Mouse (Mus musculus) c-Kit-negative CD71-positive TER-119-positive erythroid progenitor cells, embryonic 14.5 days (primary cell): Measurements from ENCODE around the gene Gpc5.
"Not testable (repeated sequence)": the region's sequence is repeated elsewhere in the genome, so short reads cannot be mapped to it uniquely, and the experiment has no call there.

Source experiments
- DNase-seq: peaks from one replicate; pipeline ENCODE4 v3.0.0-alpha.2; 2013; ENCODE audit warnings: low read depth, low spot score

Gene Gpc5

DNA sequence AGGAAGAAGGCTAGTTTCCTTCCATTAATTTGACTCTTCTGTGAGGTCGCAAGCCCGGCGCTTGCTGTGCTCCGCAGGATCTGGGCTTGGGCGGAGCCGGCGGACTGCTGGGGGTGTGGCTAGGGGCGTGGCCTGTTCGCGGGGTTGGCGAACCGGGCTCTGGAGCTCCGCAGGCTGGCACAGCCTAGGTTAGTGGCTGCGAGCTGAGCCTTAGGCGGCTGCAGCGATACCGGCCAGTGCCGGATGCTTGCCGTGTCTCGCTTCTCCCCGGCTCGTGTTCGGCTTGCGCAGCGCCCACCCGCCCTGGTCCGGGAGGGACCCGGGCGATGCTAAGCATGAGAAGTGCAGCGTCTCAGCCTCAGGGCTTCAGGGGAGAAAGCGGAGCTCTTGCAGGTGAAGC is at the start of gene Gpc5:
TSS of gene Gpc5 (plus strand) at position 135 of the 400 bp plus-strand sequence.
- DNase-seq = no peak

GRCm38 (mm10) chr14:115042660-115043059 is 49.4 kb upstream of the Gpc5 start:
- no peak for DNase-seq

- DNase-seq = no peak
Observed at GRCm38 (mm10) chr14:115044016-115044415, 48.0 kb upstream of the Gpc5 start.

DNA sequence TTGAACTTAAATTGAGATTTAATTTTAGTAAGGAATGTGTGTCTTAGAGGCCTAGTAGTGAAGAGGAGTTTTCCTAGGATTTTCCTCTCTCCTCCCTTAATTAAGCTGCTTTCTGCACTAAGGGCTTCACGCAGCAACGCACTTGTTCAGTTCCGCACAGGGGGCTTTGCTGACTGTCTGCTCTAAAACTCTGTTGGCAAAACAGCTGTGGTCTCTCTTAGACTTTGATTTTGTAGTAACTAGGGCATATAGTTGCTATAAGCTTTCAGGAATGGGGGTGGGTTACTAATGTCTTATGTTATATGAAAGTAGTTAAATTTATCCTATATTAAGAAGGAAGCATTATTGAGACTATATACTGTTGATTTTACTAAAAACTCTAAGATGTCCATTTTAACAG is 46.3 kb upstream of the Gpc5 start:
- DNase-seq = no peak

GRCm38 (mm10) chr14:115047316-115047715 is 44.7 kb upstream of the Gpc5 start:
- DNase-seq = no peak

DNA sequence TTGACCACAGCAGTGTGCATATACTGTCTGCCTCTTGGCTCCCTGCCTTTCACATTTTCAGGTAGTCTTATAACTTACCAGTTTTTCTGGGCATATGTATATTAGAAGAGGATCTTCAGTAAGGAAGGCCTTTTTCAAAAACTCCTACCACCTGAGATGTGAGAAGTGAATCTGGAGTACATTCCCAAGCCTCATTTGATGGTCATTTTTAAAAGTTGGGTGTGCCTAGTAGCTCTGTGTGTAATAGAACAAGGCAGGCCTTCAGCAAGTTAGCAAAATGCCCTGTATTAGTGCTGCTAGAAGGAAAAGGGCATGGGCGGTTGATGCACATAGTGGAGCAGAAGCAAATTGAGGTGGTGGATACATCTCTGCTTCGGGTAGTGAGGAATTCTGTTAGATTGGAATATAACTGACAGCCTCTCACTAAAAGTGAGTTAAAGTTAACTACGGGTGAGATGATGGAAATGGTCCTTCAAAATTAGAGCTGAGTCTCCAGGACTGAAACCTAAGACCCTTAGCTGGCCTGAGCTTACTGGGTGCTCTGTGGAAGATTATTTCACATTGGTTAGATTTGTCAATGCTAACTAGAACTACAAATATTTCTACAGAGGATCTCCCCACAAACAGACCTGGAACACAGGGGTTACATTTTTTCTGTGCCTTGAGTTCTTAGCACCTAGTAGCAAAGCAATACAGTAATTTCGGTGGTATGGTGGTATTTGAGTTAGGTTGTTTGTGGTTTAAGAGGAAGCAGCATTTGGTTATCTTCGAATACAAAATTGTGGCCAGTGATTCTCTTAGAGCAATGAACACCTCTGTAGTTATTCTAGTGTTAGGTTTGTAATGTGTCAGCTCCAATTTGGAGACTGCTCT is 43.8 kb upstream of the Gpc5 start:
- no peak for DNase-seq

GRCm38 (mm10) chr14:115048863-115049566 is 43.0 kb upstream of the Gpc5 start:
- no peak for DNase-seq

GRCm38 (mm10) chr14:115049831-115050230 is 42.2 kb upstream of the Gpc5 start:
- no peak for DNase-seq

DNA sequence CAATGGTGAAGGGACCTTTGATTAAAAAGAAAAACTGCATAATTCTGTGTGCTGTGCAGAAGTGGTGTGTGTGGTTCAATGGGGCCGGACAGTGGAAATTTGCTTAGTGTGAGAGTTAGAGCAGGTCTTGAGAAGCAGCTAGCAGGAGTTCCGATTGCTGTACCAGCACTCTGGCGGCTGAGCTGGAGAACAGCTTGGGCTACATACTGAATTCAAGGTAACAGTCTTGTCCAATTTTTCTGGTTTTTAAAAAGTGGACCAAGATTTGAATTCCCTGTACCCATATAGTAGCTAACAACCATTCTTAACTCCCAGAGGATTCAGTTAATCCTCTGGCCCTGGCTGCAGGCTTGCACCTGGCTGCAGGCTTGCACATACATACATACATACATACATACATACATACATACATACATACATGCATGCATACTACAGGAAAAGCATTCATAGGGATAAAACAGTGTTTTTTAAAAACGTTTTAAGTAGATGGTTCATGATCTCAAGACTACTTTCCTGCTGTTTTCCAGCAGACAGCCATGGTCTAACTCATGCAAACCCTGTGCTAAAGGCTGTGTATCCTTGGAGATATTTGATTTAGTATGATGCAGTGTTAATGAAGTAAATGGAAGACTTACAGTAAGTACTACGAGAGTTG is 40.8 kb upstream of the Gpc5 start:
- DNase-seq = no peak

DNA sequence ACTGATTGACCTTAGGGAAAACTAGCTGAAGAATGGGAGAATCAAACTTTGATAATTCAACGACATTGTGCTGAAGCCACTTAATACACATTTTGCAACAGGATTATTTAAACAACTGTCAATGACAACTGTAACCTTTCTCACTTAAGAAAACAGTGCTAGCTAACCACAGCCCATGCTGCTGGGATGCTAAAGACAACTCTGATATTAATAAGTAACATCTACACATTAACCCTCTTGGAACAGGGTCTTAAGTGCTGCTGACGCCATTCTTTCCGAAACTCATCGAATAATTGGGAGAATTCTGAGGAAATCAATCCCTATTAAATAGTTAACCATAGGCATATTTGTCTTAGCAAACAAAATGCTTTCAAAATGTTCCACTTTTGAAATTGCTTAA is 39.6 kb upstream of the Gpc5 start:
- DNase-seq = no peak

DNA sequence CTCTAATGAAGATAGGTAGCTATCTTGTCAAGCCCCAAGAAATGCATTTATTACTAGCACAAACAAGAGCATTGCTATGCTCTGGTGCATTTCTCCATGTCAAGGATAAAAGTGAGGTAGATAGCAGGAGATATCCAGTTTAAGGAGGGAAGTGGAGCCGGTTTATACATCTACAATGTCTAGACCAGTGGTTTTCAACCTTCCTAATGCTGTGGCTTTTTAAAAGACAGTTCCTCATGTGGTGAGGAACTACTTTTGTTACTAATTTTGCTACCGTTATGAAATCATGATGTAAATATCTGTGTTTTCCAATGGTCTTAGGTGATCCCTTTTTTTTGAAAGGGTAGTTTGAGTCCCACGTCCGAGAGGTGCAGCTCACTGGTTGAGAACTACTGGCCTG is 37.8 kb upstream of the Gpc5 start:
- DNase-seq = no peak

DNA sequence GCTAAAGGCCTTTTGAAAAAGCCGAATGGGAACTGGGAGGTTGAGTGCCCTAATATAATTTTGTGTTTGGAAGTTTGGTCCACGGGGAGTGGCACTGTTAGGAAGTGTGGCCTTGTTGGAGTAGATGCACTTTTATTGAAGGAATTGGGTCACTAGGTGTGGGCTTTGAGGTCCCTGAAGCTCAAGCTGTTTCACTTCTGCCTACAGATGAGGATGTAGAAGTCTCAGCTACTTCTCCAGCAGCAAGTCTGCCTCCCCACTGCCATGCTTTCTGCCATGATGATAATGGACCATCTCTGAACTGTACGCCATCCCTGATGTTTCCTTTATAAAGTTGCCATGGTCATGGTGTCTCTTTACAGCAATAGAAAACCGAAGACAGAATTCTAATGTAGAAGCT is 34.5 kb upstream of the Gpc5 start:
- DNase-seq = no peak

GRCm38 (mm10) chr14:115066164-115066563 is 25.9 kb upstream of the Gpc5 start:
- DNase-seq = not testable (repeated sequence)

- no peak for DNase-seq
Observed at GRCm38 (mm10) chr14:115070534-115070933, 21.5 kb upstream of the Gpc5 start.

DNA sequence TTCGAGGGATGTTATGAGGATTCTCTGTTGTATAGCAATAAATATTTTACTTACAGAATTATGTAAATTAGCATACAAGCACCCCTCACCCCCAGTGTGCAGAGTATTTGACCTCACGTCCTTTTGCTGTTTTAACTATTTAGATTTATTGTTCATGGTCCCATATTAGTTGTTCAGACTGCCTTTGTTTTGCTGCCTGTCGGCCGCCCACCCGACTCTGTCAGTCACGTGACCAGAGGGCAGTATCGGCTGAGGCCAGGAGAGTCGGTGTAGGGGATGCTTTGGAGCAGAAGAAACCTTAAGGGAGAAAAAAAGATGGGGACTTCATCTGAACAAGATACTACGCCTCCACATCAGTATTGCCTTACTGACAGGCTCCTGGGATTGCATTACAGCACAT is 14.7 kb upstream of the Gpc5 start:
- DNase-seq = no peak

DNA sequence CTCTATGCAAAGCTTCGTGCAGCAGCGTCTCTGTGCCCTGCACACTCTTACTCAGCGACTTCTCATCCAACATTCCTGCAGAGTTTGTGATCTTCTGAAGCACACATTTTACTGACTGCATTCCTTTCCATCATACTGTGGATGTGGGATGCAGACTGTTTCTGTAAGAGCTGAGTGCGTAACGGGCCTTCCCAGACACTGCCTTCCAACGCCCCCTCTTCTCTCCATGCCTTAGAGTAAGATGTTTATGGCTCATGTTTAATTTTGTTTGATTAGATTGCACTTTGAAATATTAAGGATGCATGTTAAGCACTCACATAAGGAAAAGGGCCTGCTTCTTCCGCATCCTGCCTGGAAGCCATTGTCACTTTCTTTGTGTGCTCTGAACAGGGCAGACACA is 14.0 kb upstream of the Gpc5 start:
- DNase-seq = no peak

GRCm38 (mm10) chr14:115081728-115082502 is 10.1 kb upstream of the Gpc5 start:
- no peak for DNase-seq

DNA sequence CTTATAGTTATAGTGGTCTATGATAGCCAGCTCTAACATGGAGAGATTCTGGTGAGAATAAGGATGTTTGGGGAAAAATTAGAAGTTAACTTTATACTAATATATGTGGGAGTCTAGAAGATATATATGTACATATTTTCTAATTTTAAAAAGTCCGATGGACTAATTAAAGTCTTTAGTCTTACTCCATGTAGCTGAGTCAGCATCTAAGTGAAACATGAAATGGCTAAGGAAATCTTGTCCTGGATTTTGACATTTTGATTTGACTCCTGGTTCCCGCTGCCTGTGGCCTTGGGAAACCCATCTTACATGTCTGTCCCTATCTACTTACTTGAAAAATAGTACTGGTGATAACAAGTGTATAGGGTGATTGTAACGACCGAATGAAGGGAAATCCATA is 1.5 kb upstream of the Gpc5 start:
- no peak for DNase-seq

- no peak for DNase-seq
Observed at GRCm38 (mm10) chr14:115092510-115092909, 495 bp downstream of the Gpc5 start.

- DNase-seq = no peak
Observed at GRCm38 (mm10) chr14:115092952-115093351, 937 bp downstream of the Gpc5 start.

DNA sequence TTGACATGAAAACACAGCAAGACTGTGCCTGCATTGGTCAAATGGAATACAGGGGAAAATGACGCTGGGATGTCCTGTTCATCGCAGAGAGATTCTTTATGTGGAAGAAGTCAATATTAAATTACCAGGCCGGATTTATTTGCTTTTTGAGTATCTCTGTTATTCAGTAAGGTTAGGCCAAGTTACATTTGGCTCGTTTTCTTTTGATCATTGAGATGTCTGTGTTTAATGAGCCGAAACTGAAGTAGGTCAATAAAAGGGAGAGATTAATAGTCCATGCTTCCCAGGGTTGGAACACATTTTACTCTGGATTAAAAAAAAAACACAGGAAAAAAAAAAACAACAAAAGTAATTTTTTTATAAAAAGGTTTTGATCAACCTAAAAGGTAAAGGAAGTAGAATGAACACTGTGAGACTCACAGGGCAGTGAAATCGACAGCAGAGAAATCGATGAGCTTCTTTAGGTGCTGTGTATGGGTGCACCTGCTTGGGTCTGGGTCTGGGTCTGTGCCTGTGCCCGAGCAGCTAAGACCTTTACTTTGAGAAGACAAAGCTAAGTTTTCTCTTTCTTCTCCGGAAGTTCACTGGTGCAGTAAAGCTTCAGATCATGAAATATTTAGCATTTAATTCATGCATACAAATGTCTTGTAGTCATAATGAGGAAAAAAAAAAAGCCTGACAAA is 8.7 kb downstream of the Gpc5 start:
- DNase-seq = no peak
